Mouse (Mus musculus): ENCODE measurements at regions not wholly inside any gene's neighbourhood (a gene's known extent, or its start where the extent isn't known, plus 50 kb on each side); places are given as distances from the start of the nearest gene placed in this dataset.

- peak; percentile 76 for DNase-seq (ENCODE audit: low read depth)
Observed at GRCm38 (mm10) chr7:51434865-51435264, 76.0 kb upstream of the Ano5 start.

- no peak for DNase-seq (ENCODE audit: low read depth)
Observed at GRCm38 (mm10) chr7:51454989-51455692, 55.7 kb upstream of the Ano5 start.

- DNase-seq (ENCODE audit: low read depth) = peak; percentile 44
Observed at GRCm38 (mm10) chr7:51458757-51459156, 52.1 kb upstream of the Ano5 start.
